Mouse (Mus musculus) forebrain, postnatal 0 days (tissue): ENCODE results near the gene Plekhm1. TPM values are rescaled to one million over a fixed set of nuclear protein-coding genes. Genes with fewer than 3 reads are reported as not detected.
"Not testable (repeated sequence)": the region's sequence is repeated elsewhere in the genome, so short reads cannot be mapped to it uniquely, and the experiment has no call there.

Experiments used
- ATAC-seq: fragments of 200-750 bp; cut with Nextera tagmentation; 2 replicates; pipeline ENCODE4 v1.8.0; 2017; ENCODE audit warnings: mild to moderate bottlenecking, moderate library complexity
- DNase-seq: peaks from one replicate; pipeline ENCODE4 v3.0.0-alpha.2; 2015
- H3K27ac ChIP-seq: fragments of 300-500 bp; sonication (generic); 2 replicates; pipeline ENCODE4 v1.5.1; 2014; ENCODE audit warnings: low read depth, mild to moderate bottlenecking, antibody characterized with exemption, low read length, moderate library complexity, mixed read lengths
- H3K27me3 ChIP-seq: fragments of 300-500 bp; sonication (generic); 2 replicates; pipeline ENCODE4 v1.6.1; 2014; ENCODE audit warnings: mild to moderate bottlenecking, low read length, mixed read lengths; ENCODE audit not compliant: insufficient read depth
- H3K36me3 ChIP-seq: fragments of 300-500 bp; sonication (generic); 2 replicates; pipeline ENCODE4 v1.6.1; 2014; ENCODE audit warnings: mild to moderate bottlenecking, moderate library complexity; ENCODE audit not compliant: insufficient read depth
- H3K4me1 ChIP-seq: fragments of 300-500 bp; sonication (generic); 2 replicates; pipeline ENCODE4 v1.6.1; 2014; ENCODE audit warnings: antibody characterized with exemption; ENCODE audit not compliant: insufficient read depth
- H3K4me2 ChIP-seq: fragments of 300-500 bp; sonication (generic); 2 replicates; pipeline ENCODE4 v1.6.1; 2014; ENCODE audit warnings: low read depth, mild to moderate bottlenecking, moderate library complexity
- H3K4me3 ChIP-seq: fragments of 300-500 bp; sonication (generic); 2 replicates; pipeline ENCODE4 v1.5.1; 2014; ENCODE audit warnings: low read depth, low read length, mixed read lengths
- H3K9ac ChIP-seq: fragments of 300-500 bp; sonication (generic); 2 replicates; pipeline ENCODE4 v1.6.1; 2014; ENCODE audit warnings: mild to moderate bottlenecking
- H3K9me3 ChIP-seq: fragments of 300-500 bp; sonication (generic); 2 replicates; pipeline ENCODE4 v1.6.1; 2016; ENCODE audit warnings: low read length
- CTCF ChIP-seq: sonication (generic); IDR thresholded peaks from 2 replicates; pipeline ENCODE4 v1.5.1; 2016; ENCODE audit warnings: antibody characterized with exemption, control low read depth, low read depth
- WGBS: fragments of 180-500 bp; shearing (Covaris S2); extraction: QIAGEN DNeasy Blood & Tissue Kit; methylation state at CpG from one replicate; pipeline ENCODE4 v1.1.7; 2014; 5-methylcytosine and 5-hydroxymethylcytosine counted together
- polyA plus RNA-seq: library from polyadenylated mRNA; unstranded; fragments of >200 nt; fragmentation: Nextera tagmentation; extraction: Ambion mirVana; gene quantifications from 2 replicates; pipeline ENCODE4 v1.2.1, GENCODE M21; 2015
- total RNA-seq: library from RNA; depleted of rRNA; stranded (reverse); fragments of >200 nt; gene quantifications from 2 replicates; pipeline ENCODE4 v1.2.3, GENCODE M21; 2014

Gene Plekhm1
- total and polyA plus RNA-seq, 2 experiments from 2014 or later = 5.7 to 7.1 TPM

DNA sequence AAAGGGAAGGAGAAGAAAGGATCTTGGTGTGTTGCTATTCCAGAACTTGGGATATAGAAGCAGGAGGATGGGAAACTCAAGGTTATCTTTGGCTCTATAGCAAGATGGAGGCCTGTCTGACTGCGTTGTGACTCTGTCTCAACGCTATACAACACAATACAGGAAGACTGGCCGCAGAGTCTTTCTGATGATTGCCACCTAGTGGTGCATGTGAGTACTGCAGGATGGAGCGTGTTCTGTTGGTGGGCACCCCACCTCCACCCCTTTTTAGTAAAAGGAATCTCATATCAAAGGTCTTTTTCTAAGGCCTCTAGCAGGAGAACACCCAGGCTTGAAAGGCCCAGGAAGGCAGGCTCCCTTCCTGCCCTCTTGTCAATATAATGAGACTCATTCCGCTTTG is 85.5 kb downstream of the Plekhm1 start:
- Histone ChIP-seq H3K4me2 (no peak overlapping the region), H3K4me3 (no peak overlapping the region), H3K27me3 (no peaks in the 10 kb centered on the region; the same call in 1 of the 2 replicates), H3K9me3 (no peaks in the 10 kb centered on the region), H3K27ac (no peak overlapping the region), H3K9ac (no peak overlapping the region), H3K36me3 (no peaks in the 10 kb centered on the region), H3K4me1 (no peaks in the 10 kb centered on the region)
- DNase-seq (peak; percentile 89), ATAC-seq (peak; percentile 61)
- 5% methylated on average over 5 of the region's 5 CpGs for WGBS
- TF ChIP-seq CTCF = peak; percentile 95

DNA sequence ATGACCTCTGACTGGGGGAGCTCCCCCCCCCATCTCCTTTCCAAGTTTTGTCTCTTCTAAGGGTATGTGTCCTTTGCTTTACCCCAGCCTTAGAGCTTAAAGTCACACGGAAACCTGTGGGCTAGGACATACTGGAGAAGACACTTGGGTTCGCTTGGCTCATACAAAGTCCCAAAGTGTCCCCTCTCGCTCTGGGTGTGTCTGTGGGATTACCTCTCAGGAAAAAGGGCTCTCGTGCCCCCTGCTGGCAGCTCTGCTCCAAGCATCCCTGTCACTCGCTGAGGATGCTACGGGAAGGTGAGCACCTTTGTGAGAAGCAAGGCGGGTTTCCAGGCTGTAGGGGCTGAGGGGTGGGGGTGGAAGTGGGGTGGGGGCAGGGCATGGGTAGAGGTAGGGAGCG is 87.3 kb downstream of the Plekhm1 start:
- no peaks in the 10 kb centered on the region for H3K4me1 ChIP-seq
- no peaks in the 10 kb centered on the region; the same call in 1 of the 2 replicates for H3K27me3 ChIP-seq
- TF ChIP-seq CTCF = peak; percentile 87
- no peaks in the 10 kb centered on the region for H3K36me3 ChIP-seq
- no peak overlapping the region for H3K9ac ChIP-seq
- ATAC-seq (peak; percentile 70), DNase-seq (peak; percentile 86)
- H3K4me2 ChIP-seq = no peak overlapping the region
- H3K9me3 ChIP-seq = no peaks in the 10 kb centered on the region
- WGBS = 7% methylated on average over 8 of the region's 8 CpGs
- no peak overlapping the region for H3K4me3 ChIP-seq
- H3K27ac ChIP-seq = no peak overlapping the region

DNA sequence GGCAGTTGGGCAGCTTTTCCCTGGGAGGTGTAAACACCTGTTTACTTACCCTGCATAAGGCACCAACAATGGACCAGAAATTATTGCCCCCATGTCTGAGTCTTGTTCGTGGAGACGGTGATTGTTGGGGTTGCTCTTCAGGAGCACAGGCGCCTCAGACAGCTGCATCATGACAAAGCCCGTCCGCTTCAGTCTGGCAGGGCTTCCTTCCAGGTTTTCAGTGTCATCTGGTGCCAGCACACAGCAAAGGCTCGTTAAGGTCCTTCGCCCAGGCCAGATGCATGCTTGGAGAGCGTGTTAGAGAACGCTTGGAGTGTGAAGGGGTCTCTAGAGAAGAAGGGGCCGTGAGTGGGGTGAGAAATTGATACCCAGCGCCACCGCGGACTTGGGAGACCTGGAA is 87.8 kb downstream of the Plekhm1 start:
- H3K4me3 ChIP-seq = no peak overlapping the region
- 30% methylated on average over 13 of the region's 13 CpGs for WGBS
- no peak overlapping the region for H3K9ac ChIP-seq
- H3K9me3 ChIP-seq = no peaks in the 10 kb centered on the region
- no peaks in the 10 kb centered on the region for H3K4me1 ChIP-seq
- H3K27me3 ChIP-seq = no peaks in the 10 kb centered on the region; the same call in 1 of the 2 replicates
- H3K4me2 ChIP-seq = no peak overlapping the region
- H3K27ac ChIP-seq = no peak overlapping the region
- H3K36me3 ChIP-seq = no peaks in the 10 kb centered on the region
- no peak for ATAC-seq
- DNase-seq = no peak
- TF ChIP-seq CTCF = no peak

DNA sequence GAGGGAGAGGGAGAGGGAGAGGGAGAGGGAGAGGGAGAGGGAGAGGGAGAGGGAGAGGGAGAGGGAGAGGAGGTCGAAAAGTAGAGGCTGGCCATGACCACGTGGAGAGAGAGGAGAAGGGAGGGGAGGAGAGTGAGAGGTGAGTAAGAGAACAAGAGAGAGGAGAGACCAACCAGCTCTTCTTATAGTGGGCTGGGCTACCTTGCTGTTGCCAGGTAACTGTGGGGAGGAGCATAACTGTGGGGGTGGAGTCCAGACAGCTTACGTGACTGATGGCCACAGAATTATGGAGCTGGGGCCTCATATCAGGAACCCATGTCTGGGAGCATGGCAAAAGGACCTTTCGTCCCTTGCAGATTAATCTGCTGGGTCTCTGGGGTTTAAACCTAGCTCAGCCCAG is 89.7 kb downstream of the Plekhm1 start:
- not testable (repeated sequence) for H3K9me3 ChIP-seq, H3K36me3 ChIP-seq, H3K4me3 ChIP-seq, H3K27me3 ChIP-seq, H3K4me1 ChIP-seq, H3K9ac ChIP-seq, ATAC-seq, DNase-seq, H3K27ac ChIP-seq, H3K4me2 ChIP-seq
- WGBS = 52% methylated on average over 4 of the region's 4 CpGs

DNA sequence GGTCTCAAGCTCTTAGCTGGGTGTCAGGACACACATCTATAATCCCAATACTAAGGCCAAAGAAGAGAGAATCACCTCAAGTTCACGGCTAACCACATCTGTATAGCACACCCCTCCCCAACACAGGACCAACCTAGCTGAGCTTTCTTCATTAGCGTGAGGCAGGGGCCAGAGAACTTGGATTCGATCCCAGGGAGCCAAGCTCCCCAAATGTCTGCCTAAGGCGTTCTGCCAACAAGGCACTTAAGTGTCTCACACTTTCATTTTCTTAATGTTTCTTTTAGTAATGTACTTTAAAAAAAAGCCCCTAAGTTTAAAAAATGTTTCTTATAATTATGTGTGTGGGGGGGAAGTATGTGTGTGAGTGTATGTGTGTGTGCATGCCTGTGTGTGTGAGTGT is 91.8 kb downstream of the Plekhm1 start:
- no peak overlapping the region for H3K27ac ChIP-seq
- H3K9ac ChIP-seq = no peak overlapping the region
- H3K4me1 ChIP-seq = no peaks in the 10 kb centered on the region
- H3K9me3 ChIP-seq = no peaks in the 10 kb centered on the region
- DNase-seq (no peak), ATAC-seq (no peak)
- H3K4me2 ChIP-seq = no peak overlapping the region
- H3K27me3 ChIP-seq = no peaks in the 10 kb centered on the region; the same call in 1 of the 2 replicates
- H3K4me3 ChIP-seq = no peak overlapping the region
- TF ChIP-seq CTCF = no peak
- H3K36me3 ChIP-seq = no peaks in the 10 kb centered on the region
- WGBS = 28% methylated on average over 4 of the region's 4 CpGs

DNA sequence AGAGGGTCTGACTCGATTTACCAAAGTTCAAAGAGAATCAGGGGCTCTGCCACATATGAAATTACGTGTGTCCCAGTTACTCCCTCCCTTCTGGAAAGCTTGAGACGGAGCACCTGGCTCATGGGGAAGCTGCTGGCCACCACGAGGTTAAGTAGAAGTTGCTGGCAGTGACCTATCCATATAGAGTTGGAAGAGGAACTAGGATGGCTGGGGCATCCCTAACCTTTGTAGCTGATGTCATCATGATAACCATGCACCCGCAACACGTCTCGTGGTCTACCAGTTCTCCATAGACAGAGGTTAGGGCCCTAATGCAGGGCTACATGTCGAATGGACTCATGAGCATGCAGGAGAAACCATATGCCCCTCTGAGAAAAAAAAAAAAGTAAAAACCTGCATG is 92.3 kb downstream of the Plekhm1 start:
- H3K4me3 ChIP-seq = no peak overlapping the region
- H3K27ac ChIP-seq = no peak overlapping the region
- no peaks in the 10 kb centered on the region for H3K4me1 ChIP-seq
- H3K27me3 ChIP-seq = no peaks in the 10 kb centered on the region
- H3K36me3 ChIP-seq = no peaks in the 10 kb centered on the region
- H3K9me3 ChIP-seq = no peaks in the 10 kb centered on the region
- no peak for ATAC-seq
- no peak for DNase-seq
- no peak for TF ChIP-seq CTCF
- no peak overlapping the region for H3K4me2 ChIP-seq
- 79% methylated on average over 8 of the region's 8 CpGs for WGBS
- H3K9ac ChIP-seq = no peak overlapping the region

DNA sequence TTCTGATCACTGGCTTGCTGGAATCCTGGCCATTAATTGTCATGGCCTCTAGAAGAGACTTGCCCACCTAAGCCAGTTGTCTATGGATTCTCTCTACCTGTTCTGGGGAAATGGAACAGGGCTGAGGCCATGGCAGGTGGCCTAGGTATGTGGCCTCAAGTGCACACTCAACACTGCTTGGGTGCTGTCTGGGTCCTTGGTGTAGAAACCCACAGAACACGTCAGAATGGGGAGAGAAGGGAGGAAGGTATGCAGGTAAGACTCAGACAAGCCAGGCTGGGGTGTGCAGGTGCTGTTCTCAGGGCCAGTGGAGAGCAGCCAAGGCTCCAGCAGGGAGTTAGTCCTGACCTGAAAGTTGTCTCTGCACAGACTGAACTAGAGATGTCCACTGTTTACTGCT is 94.4 kb downstream of the Plekhm1 start:
- 86% methylated on average over 1 of the region's 1 CpGs for WGBS
- H3K4me1 ChIP-seq = no peaks in the 10 kb centered on the region
- no peak for ATAC-seq

DNA sequence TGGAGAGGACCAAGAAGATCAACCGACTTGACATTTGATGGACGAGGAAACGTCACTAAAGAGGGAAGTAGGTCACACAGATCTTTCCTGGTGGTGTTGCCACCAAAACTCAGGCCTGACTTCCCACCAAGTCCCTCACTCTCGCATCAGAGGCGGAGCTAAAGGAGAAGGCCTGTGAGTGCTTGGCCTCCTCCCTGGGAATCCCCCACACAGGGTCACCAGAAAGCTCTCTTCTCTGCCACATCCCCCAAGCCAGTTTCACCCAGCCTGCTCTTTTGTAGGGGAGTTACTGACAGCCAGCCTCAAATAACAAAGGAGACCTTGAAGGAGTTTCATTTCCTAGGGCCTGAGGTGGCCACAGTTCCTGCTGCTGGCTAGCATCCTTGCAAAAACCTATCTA is 97.1 kb downstream of the Plekhm1 start:
- ATAC-seq (no peak), DNase-seq (no peak)
- Histone ChIP-seq H3K4me1 (no peaks in the 10 kb centered on the region), H3K36me3 (no peaks in the 10 kb centered on the region), H3K9me3 (no peaks in the 10 kb centered on the region), H3K4me2 (no peak overlapping the region), H3K27ac (no peak overlapping the region), H3K9ac (no peak overlapping the region), H3K4me3 (no peak overlapping the region), H3K27me3 (peaks cover 3% of the 10 kb centered on the region; the same call in 1 of the 2 replicates)
- 91% methylated on average over 5 of the region's 5 CpGs for WGBS
- TF ChIP-seq CTCF = no peak

More for the DNA sequence above, 94.4 kb downstream of the Plekhm1 start:
- Histone ChIP-seq H3K27me3 (no peaks in the 10 kb centered on the region), H3K27ac (no peak overlapping the region), H3K36me3 (no peaks in the 10 kb centered on the region), H3K9ac (no peak overlapping the region), H3K4me2 (no peak overlapping the region), H3K9me3 (no peaks in the 10 kb centered on the region), H3K4me3 (no peak overlapping the region)
- no peak for DNase-seq
- no peak for TF ChIP-seq CTCF
